Mouse (Mus musculus): ENCODE measurements at regions not wholly inside any gene's neighbourhood (a gene's known extent, or its start where the extent isn't known, plus 50 kb on each side); places are given as distances from the start of the nearest gene placed in this dataset.

GRCm38 (mm10) chr2:174859533-174859932 lies 99.1 kb downstream of the Edn3 start:
- Histone ChIP-seq H3K4me2 (replicated peaks; ENCODE audit: low read depth, low read length) (no peak overlapping the region), H3K9ac (ENCODE audit: low read depth, low read length) (no peak overlapping the region), H3K27me3 (ENCODE audit: control insufficient read depth, insufficient read depth, low read length) (no peaks in the 10 kb centered on the region), H3K27ac (ENCODE audit: low read depth, low read length) (peak overlapping the region; percentile 85; the same call in 1 of the 2 replicates), H3K4me1 (replicated peaks; ENCODE audit: control insufficient read depth, insufficient read depth, low read length) (peaks cover 2% of the 10 kb centered on the region; the same call in 1 of the 2 replicates), H3K4me3 (ENCODE audit: low read depth, low read length) (no peak overlapping the region), H3K9me3 (ENCODE audit: control insufficient read depth, low read length) (no peaks in the 10 kb centered on the region), H3K36me3 (ENCODE audit: control insufficient read depth, insufficient read depth, low read length) (no peaks in the 10 kb centered on the region)
- DNase-seq (ENCODE audit: low spot score) (peak; percentile 75), ATAC-seq (ENCODE audit: low FRiP score) (peak; percentile 28; the same call in 1 of the 2 replicates)
- WGBS = 32% methylated on average over 7 of the region's 7 CpGs

GRCm38 (mm10) chr2:174864657-174865056 lies 104.2 kb downstream of the Edn3 start:
- ATAC-seq (ENCODE audit: low FRiP score) = no peak
- Histone ChIP-seq H3K27me3 (ENCODE audit: control insufficient read depth, insufficient read depth, low read length) (no peaks in the 10 kb centered on the region), H3K4me2 (replicated peaks; ENCODE audit: low read depth, low read length) (no peak overlapping the region), H3K9me3 (ENCODE audit: control insufficient read depth, low read length) (no peaks in the 10 kb centered on the region), H3K4me1 (replicated peaks; ENCODE audit: control insufficient read depth, insufficient read depth, low read length) (no peaks in the 10 kb centered on the region), H3K27ac (ENCODE audit: low read depth, low read length) (no peak overlapping the region), H3K36me3 (ENCODE audit: control insufficient read depth, insufficient read depth, low read length) (no peaks in the 10 kb centered on the region), H3K9ac (ENCODE audit: low read depth, low read length) (no peak overlapping the region), H3K4me3 (ENCODE audit: low read depth, low read length) (no peak overlapping the region)
- 81% methylated on average over 3 of the region's 3 CpGs for WGBS
- DNase-seq (ENCODE audit: low spot score) = no peak

- 90% methylated on average over 8 of the region's 8 CpGs for WGBS
- H3K4me3 ChIP-seq (ENCODE audit: low read depth, low read length) = no peak overlapping the region
- H3K9me3 ChIP-seq (ENCODE audit: control insufficient read depth, low read length) = no peaks in the 10 kb centered on the region
- DNase-seq (ENCODE audit: low spot score) (no peak), ATAC-seq (ENCODE audit: low FRiP score) (no peak)
- no peaks in the 10 kb centered on the region for H3K4me1 ChIP-seq (replicated peaks; ENCODE audit: control insufficient read depth, insufficient read depth, low read length)
- no peak overlapping the region for H3K27ac ChIP-seq (ENCODE audit: low read depth, low read length)
- no peak overlapping the region for H3K4me2 ChIP-seq (replicated peaks; ENCODE audit: low read depth, low read length)
- H3K9ac ChIP-seq (ENCODE audit: low read depth, low read length) = no peak overlapping the region
- H3K36me3 ChIP-seq (ENCODE audit: control insufficient read depth, insufficient read depth, low read length) = no peaks in the 10 kb centered on the region
- H3K27me3 ChIP-seq (ENCODE audit: control insufficient read depth, insufficient read depth, low read length) = no peaks in the 10 kb centered on the region
These were observed 106.1 kb downstream of the Edn3 start for GRCm38 (mm10) chr2:174866546-174866945.

GRCm38 (mm10) chr2:174867397-174867796 lies 107.0 kb downstream of the Edn3 start:
- H3K9me3 ChIP-seq (ENCODE audit: control insufficient read depth, low read length) = no peaks in the 10 kb centered on the region
- H3K4me2 ChIP-seq (replicated peaks; ENCODE audit: low read depth, low read length) = no peak overlapping the region
- H3K27ac ChIP-seq (ENCODE audit: low read depth, low read length) = no peak overlapping the region
- no peak for ATAC-seq (ENCODE audit: low FRiP score)
- no peak overlapping the region for H3K4me3 ChIP-seq (ENCODE audit: low read depth, low read length)
- no peak for DNase-seq (ENCODE audit: low spot score)
- WGBS = 75% methylated on average over 5 of the region's 5 CpGs
- H3K9ac ChIP-seq (ENCODE audit: low read depth, low read length) = no peak overlapping the region
- no peaks in the 10 kb centered on the region for H3K4me1 ChIP-seq (replicated peaks; ENCODE audit: control insufficient read depth, insufficient read depth, low read length)
- no peaks in the 10 kb centered on the region for H3K27me3 ChIP-seq (ENCODE audit: control insufficient read depth, insufficient read depth, low read length)
- H3K36me3 ChIP-seq (ENCODE audit: control insufficient read depth, insufficient read depth, low read length) = no peaks in the 10 kb centered on the region

- no peak overlapping the region for H3K27ac ChIP-seq (ENCODE audit: low read depth, low read length)
- H3K4me2 ChIP-seq (replicated peaks; ENCODE audit: low read depth, low read length) = no peak overlapping the region
- no peaks in the 10 kb centered on the region for H3K9me3 ChIP-seq (ENCODE audit: control insufficient read depth, low read length)
- no peaks in the 10 kb centered on the region for H3K36me3 ChIP-seq (ENCODE audit: control insufficient read depth, insufficient read depth, low read length)
- H3K27me3 ChIP-seq (ENCODE audit: control insufficient read depth, insufficient read depth, low read length) = no peaks in the 10 kb centered on the region
- WGBS = 70% methylated on average over 3 of the region's 3 CpGs
- H3K9ac ChIP-seq (ENCODE audit: low read depth, low read length) = no peak overlapping the region
- DNase-seq (ENCODE audit: low spot score) (no peak), ATAC-seq (ENCODE audit: low FRiP score) (no peak)
- H3K4me3 ChIP-seq (ENCODE audit: low read depth, low read length) = no peak overlapping the region
- no peaks in the 10 kb centered on the region for H3K4me1 ChIP-seq (replicated peaks; ENCODE audit: control insufficient read depth, insufficient read depth, low read length)
These were observed 107.8 kb downstream of the Edn3 start for GRCm38 (mm10) chr2:174868186-174868585.

- no peak overlapping the region for H3K27ac ChIP-seq (ENCODE audit: low read depth, low read length)
These were observed 108.4 kb downstream of the Edn3 start for GRCm38 (mm10) chr2:174868743-174869369.

GRCm38 (mm10) chr2:174870284-174870683 lies 109.9 kb downstream of the Edn3 start:
- Histone ChIP-seq H3K36me3 (ENCODE audit: control insufficient read depth, insufficient read depth, low read length) (no peaks in the 10 kb centered on the region), H3K9ac (ENCODE audit: low read depth, low read length) (no peak overlapping the region), H3K4me2 (replicated peaks; ENCODE audit: low read depth, low read length) (no peak overlapping the region), H3K9me3 (ENCODE audit: control insufficient read depth, low read length) (no peaks in the 10 kb centered on the region), H3K4me1 (replicated peaks; ENCODE audit: control insufficient read depth, insufficient read depth, low read length) (no peaks in the 10 kb centered on the region), H3K27me3 (ENCODE audit: control insufficient read depth, insufficient read depth, low read length) (no peaks in the 10 kb centered on the region), H3K4me3 (ENCODE audit: low read depth, low read length) (no peak overlapping the region), H3K27ac (ENCODE audit: low read depth, low read length) (no peak overlapping the region)
- 67% methylated on average over 5 of the region's 5 CpGs for WGBS
- ATAC-seq (ENCODE audit: low FRiP score) = no peak
- DNase-seq (ENCODE audit: low spot score) = peak; percentile 48

More at GRCm38 (mm10) chr2:174868743-174869369, 108.4 kb downstream of the Edn3 start:
- Histone ChIP-seq H3K9me3 (ENCODE audit: control insufficient read depth, low read length) (no peaks in the 10 kb centered on the region), H3K36me3 (ENCODE audit: control insufficient read depth, insufficient read depth, low read length) (no peaks in the 10 kb centered on the region), H3K4me1 (replicated peaks; ENCODE audit: control insufficient read depth, insufficient read depth, low read length) (no peaks in the 10 kb centered on the region), H3K27me3 (ENCODE audit: control insufficient read depth, insufficient read depth, low read length) (no peaks in the 10 kb centered on the region), H3K4me3 (ENCODE audit: low read depth, low read length) (no peak overlapping the region), H3K9ac (ENCODE audit: low read depth, low read length) (no peak overlapping the region), H3K4me2 (replicated peaks; ENCODE audit: low read depth, low read length) (no peak overlapping the region)
- WGBS = 61% methylated on average over 8 of the region's 8 CpGs
- ATAC-seq (ENCODE audit: low FRiP score) = no peak
- no peak for DNase-seq (ENCODE audit: low spot score)

- H3K9me3 ChIP-seq (ENCODE audit: control insufficient read depth, low read length) = no peaks in the 10 kb centered on the region
- no peaks in the 10 kb centered on the region for H3K4me1 ChIP-seq (replicated peaks; ENCODE audit: control insufficient read depth, insufficient read depth, low read length)
- DNase-seq (ENCODE audit: low spot score) (no peak), ATAC-seq (ENCODE audit: low FRiP score) (no peak)
- no peaks in the 10 kb centered on the region for H3K27me3 ChIP-seq (ENCODE audit: control insufficient read depth, insufficient read depth, low read length)
- H3K36me3 ChIP-seq (ENCODE audit: control insufficient read depth, insufficient read depth, low read length) = no peaks in the 10 kb centered on the region
- H3K27ac ChIP-seq (ENCODE audit: low read depth, low read length) = no peak overlapping the region
- H3K4me2 ChIP-seq (replicated peaks; ENCODE audit: low read depth, low read length) = no peak overlapping the region
- H3K4me3 ChIP-seq (ENCODE audit: low read depth, low read length) = no peak overlapping the region
- no peak overlapping the region for H3K9ac ChIP-seq (ENCODE audit: low read depth, low read length)
- WGBS = 82% methylated on average over 10 of the region's 10 CpGs
These were observed 110.8 kb downstream of the Edn3 start for GRCm38 (mm10) chr2:174871225-174871624.

- H3K4me2 ChIP-seq (replicated peaks; ENCODE audit: low read depth, low read length) = no peak overlapping the region
- H3K27me3 ChIP-seq (ENCODE audit: control insufficient read depth, insufficient read depth, low read length) = no peaks in the 10 kb centered on the region
- peak overlapping the region; percentile 42; the same call in 1 of the 2 replicates for H3K27ac ChIP-seq (ENCODE audit: low read depth, low read length)
- H3K9me3 ChIP-seq (ENCODE audit: control insufficient read depth, low read length) = no peaks in the 10 kb centered on the region
- no peak overlapping the region for H3K9ac ChIP-seq (ENCODE audit: low read depth, low read length)
- DNase-seq (ENCODE audit: low spot score) (no peak), ATAC-seq (ENCODE audit: low FRiP score) (0 out of 2 replicates have a peak, but pooled peaks have one; percentile 43)
- H3K4me1 ChIP-seq (replicated peaks; ENCODE audit: control insufficient read depth, insufficient read depth, low read length) = no peaks in the 10 kb centered on the region
- H3K36me3 ChIP-seq (ENCODE audit: control insufficient read depth, insufficient read depth, low read length) = no peaks in the 10 kb centered on the region
- H3K4me3 ChIP-seq (ENCODE audit: low read depth, low read length) = no peak overlapping the region
- WGBS = 63% methylated on average over 3 of the region's 3 CpGs
These were observed 111.4 kb downstream of the Edn3 start for GRCm38 (mm10) chr2:174871844-174872243.

All from hindbrain, embryonic 11.5 days (tissue).